Mouse (Mus musculus) embryonic fibroblast, embryonic 13.5 days (primary cell): Measurements from ENCODE around the gene Cutal. TPM values are rescaled to one million over a fixed set of nuclear protein-coding genes. Genes with fewer than 3 reads are reported as not detected.
"Not testable (repeated sequence)": the region's sequence is repeated elsewhere in the genome, so short reads cannot be mapped to it uniquely, and the experiment has no call there.

ENCODE experiments used
- H3K27ac ChIP-seq: 2 replicates; pipeline ENCODE4 v1.5.1; 2012; ENCODE audit warnings: low read length, control low read depth, inconsistent platforms; ENCODE audit not compliant: insufficient read depth
- H3K4me1 ChIP-seq: 2 replicates; pipeline ENCODE4 v1.6.1; 2011; ENCODE audit warnings: low read length; ENCODE audit not compliant: control insufficient read depth, insufficient read depth
- H3K4me3 ChIP-seq: 2 replicates; pipeline ENCODE4 v1.5.1; 2011; ENCODE audit warnings: mild to moderate bottlenecking, control low read depth, low read length; ENCODE audit not compliant: insufficient read depth
- CTCF ChIP-seq: IDR thresholded peaks from 2 replicates; pipeline ENCODE4 v1.5.1; 2011; ENCODE audit warnings: mild to moderate bottlenecking, control low read depth, low read length, moderate library complexity, borderline replicate concordance; ENCODE audit not compliant: insufficient read depth
- POLR2A ChIP-seq: IDR thresholded peaks from 2 replicates; pipeline ENCODE4 v1.6.1; 2011; ENCODE audit warnings: low read depth, mild to moderate bottlenecking, control low read depth, low read length, moderate library complexity
- polyA plus RNA-seq: library from polyadenylated mRNA; stranded (reverse); fragments of >200 nt; gene quantifications from 2 replicates; pipeline ENCODE4 v1.2.4, GENCODE M21; 2011; ENCODE audit warnings: low read depth; ENCODE audit not compliant: missing spikeins, insufficient read length

The Cutal gene
- 0.32 TPM in 1 of 2 replicates, not detected in the other for polyA plus RNA-seq

DNA sequence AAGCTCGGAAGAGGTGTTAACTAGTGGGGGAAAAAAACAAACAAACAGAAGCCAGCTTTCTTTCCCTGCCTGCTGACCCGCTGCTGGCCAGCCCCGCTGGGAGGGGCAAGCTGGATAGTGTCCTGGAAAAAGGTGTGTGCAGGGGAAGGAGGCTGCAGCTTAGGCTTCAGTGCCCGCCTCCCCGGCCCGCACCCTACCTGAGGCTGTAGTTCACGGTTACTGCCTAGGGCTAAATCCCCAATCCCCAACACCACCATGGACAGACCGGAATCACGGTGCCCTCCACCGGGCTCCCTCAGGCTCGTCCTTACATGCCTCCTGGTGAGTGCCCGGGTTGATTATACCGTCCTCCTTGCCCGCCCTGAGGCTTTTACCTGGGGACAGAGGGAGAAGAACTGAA is at the start of gene Cutal:
Gene Cutal (plus strand): TSS at position 126 of the 400 bp plus-strand sequence.
- TF ChIP-seq CTCF (no peak), POLR2A (no peak)
- H3K27ac ChIP-seq: no peak within 1 kb of the TSS
- no peak within 1 kb of the TSS for H3K4me3 ChIP-seq
- no peaks in the 10 kb centered on the region for H3K4me1 ChIP-seq

DNA sequence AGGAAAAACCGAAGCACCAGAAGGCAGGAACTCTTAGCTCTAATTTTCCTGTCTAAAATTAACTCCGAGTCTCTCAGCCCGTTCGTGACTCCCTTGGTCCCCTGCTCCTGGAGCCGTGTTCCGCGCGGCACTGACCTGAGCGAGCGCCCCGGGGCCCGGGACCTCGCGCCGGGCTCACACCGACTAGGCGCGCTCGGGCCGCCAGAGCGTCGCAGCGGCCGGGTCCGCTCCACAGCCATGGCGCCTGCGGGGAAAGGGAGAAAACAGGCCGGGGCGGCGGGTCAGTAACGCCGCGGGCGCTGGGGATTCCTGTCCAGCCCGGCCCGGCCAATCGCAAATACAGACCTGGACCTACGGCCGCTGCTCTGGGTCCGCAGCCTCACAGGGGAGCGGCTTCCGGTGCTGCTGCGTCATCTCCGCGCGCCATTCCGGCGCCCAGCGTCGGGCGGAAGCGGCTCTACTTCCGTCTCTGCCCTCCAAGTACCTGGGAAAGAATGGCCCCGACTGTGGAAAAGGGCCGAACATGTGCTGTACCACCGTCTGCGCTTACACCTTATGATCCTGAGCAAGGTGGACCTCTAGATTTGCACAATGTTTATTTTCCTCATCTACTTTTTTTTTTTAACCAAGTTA is 48.3 kb upstream of the Cutal start, which contains the start of gene Fbxw2:
Gene Fbxw2 (minus strand): TSS at position 485 of the 633 bp plus-strand sequence.
- H3K4me1 ChIP-seq: peaks cover 3% of the 10 kb centered on the region; the same call in 1 of the 2 replicates
- peak within 1 kb of the TSS; percentile 14; the same call in 1 of the 2 replicates for H3K27ac ChIP-seq
- TF ChIP-seq CTCF (no peak), POLR2A (peak; percentile 85)
- H3K4me3 ChIP-seq: peak within 1 kb of the TSS; percentile 86

DNA sequence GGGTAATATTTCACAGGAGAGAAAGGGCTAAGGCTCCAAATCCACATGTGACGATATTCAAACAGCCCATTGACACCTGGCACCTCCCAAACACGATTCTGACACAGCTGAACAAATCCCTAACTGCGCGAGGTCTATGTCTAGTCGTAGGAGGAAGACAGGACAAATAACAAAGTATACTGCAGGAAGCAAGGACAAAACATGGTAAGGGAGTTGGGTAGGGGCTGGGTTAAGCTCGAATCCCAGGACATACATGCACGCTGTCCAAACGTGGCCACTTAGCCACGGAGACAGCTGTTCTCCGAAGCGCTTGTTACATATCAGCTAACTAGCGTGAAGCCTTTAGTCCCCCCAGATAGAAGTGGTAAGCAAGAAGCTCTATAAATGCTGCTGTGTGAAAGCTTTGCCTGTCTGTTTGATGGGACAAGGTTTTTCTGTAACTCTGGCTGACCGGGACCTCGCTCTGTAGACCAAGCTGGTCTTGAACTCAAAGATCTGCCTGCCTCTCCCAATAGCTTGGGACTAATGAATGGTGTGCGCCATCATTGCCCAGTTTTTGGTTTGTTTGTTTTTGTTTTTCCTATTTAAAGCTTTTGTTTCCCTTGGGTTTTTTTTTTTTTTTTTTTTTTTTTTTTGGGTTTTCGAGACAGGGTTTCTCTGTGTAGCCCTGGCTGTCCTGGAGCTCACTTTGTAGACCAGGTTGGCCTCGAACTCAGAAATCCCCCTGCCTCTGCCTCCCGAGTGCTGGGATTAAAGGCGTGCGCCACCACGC is 47.5 kb upstream of the Cutal start:
- H3K27ac ChIP-seq: no peak overlapping the region
- peaks cover 3% of the 10 kb centered on the region; the same call in 1 of the 2 replicates for H3K4me1 ChIP-seq
- TF ChIP-seq CTCF: no peak
- peak; percentile 28; the same call in 1 of the 2 replicates for TF ChIP-seq POLR2A
- peak overlapping the region; percentile 86 for H3K4me3 ChIP-seq

DNA sequence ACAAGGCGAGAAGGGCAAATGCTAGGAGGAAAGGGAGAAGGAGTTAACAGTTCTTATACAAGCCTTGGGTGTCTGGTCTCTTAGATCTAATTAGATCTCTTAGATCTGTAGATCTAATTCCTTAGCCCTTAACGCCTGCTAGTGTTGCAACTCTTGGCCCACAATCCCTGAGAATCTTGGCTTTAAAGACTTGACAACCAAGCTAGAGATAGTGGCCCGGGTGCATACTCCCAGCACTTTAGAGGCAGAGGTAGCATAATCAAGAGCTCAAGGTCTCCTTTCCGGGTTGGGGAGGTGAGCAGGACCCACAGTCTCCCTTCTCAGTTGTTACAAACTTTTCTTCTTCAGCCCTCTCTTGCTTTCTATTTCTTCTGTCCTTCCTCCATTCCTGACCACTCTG is 46.6 kb upstream of the Cutal start:
- Histone ChIP-seq H3K27ac (no peak overlapping the region), H3K4me3 (no peak overlapping the region), H3K4me1 (peaks cover 3% of the 10 kb centered on the region; the same call in 1 of the 2 replicates)
- TF ChIP-seq CTCF: no peak
- no peak for TF ChIP-seq POLR2A

DNA sequence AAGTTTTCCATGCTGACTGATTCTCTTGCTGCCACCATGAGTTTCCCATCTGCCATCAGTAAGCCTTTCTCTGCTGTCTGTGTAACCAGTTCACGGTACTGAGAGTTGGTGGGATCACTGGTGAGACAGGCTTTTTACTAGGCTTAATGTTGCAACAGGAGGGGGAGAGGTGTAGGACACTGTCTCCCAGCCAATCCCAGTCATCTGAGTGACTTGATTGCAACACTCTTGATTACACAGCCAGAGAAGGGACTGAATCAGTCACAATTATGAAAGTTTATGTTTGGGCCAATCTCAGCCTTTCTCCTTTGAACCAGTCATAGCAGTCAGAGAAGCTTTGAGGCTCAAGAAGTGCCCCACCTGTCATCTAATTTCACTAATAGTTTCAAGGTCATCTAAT is 46.2 kb upstream of the Cutal start:
- Histone ChIP-seq H3K4me3 (no peak overlapping the region), H3K4me1 (peaks cover 3% of the 10 kb centered on the region; the same call in 1 of the 2 replicates), H3K27ac (no peak overlapping the region)
- no peak for TF ChIP-seq CTCF
- no peak for TF ChIP-seq POLR2A

DNA sequence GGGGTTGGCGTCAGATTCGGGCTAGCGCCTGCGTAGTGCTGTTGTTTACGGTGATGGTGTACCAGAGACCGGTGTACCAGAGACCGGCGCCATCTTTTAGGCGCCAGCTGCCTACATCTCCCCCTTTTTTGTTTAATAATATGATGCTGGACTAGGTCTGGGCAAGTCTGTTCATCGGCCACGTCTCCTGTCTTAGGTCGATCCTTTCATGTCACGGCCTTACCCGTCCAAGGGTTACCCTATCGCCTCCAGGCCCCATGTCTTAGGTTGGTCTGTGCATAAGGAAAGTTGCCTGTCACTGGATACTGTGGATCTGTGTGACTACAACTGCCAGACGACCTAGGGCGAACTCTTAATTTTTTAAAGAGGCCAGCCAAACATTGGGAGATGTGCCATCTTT is 44.1 kb upstream of the Cutal start:
- H3K27ac ChIP-seq, H3K4me1 ChIP-seq: not testable (repeated sequence)

DNA sequence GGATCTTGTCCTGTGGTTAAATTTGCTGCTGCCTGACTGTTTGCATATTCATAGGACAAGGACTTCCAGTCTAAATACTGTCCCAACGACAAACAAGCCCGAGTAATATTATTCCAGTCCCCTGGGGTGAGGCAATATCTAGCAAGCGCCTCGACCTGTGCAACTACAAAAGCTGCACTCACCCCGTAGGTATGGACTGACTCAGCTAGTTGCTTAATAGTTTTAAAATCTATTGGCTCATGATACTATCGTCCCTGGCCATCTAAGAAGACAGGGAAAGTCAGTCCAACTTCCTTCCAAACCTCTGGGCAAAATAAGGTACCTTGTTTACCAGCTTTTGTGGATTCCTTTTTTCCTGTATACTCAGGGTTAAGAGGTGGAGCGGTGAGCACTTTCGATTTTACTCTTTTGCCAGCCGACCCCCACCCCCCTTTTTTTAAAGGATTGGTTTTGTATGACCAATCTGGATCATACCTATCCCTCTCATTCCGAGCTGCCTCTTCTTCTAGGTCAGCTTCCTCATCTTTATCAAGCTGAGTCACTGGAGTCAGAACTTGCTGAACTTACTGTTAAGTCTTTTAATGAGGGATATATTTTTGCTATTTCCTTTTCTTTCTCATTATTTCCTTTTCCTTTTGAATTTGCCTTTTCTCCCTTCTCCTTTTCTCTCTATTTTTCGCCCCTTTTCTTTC is 41.3 kb upstream of the Cutal start, which contains the start of gene Gm34653:
Gene Gm34653 (plus strand): TSS at position 242 of the 692 bp plus-strand sequence.
- not testable (repeated sequence) for H3K27ac ChIP-seq, H3K4me3 ChIP-seq, H3K4me1 ChIP-seq

More for the DNA sequence above, 44.1 kb upstream of the Cutal start:
- H3K4me3 ChIP-seq: not testable (repeated sequence)

DNA sequence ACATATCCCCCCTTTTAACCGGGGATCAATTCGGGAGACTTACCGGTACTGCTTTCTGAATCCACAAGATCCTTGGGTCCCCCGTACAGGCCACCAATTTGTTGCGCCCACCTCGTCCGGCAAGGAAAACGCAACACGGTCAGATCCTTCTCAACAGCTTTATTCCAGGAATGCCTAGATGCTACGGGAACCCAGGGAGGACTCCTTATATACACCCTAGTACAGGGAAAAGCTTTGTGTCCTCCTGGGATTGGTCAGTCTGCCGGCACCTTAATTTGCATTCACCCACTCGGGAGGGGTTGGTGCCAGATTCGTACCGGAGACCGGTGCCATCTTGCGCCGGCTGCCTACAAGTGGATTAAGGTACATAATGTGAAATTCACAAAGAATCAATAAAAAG is 40.6 kb upstream of the Cutal start:
- Histone ChIP-seq H3K4me3 (no peak overlapping the region), H3K4me1 (no peaks in the 10 kb centered on the region; the same call in 1 of the 2 replicates), H3K27ac (no peak overlapping the region)
- TF ChIP-seq CTCF (no peak), POLR2A (no peak)

DNA sequence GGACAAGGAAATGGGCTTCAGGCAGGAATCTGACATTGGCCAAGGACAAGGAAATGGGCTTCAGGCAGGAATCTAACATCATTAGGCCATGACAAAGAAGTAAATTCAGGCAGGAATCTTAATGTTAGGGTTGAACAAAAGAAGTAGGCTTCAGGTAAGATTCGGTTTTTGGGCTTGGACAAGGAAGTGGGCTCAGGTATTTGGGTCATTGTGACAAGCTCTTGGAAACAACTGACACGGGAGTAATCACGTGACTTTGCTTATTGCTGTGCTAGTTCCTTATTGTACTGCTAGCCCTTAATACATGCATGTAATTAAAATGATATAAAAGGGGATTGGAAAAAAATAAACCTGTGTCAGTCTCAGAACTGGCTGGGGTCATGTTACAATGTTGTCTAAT is 38.5 kb upstream of the Cutal start:
- no peak overlapping the region for H3K27ac ChIP-seq
- H3K4me3 ChIP-seq: no peak overlapping the region
- TF ChIP-seq POLR2A: no peak
- no peak for TF ChIP-seq CTCF
- no peaks in the 10 kb centered on the region; the same call in 1 of the 2 replicates for H3K4me1 ChIP-seq
